Mouse (Mus musculus) ES-Bruce4 (cell line): Measurements from ENCODE around the gene Prmt9.

Source experiments
- CTCF ChIP-seq: IDR thresholded peaks from one replicate; pipeline ENCODE4 v1.8.1; 2011; ENCODE audit warnings: low read depth, low read length
- POLR2A ChIP-seq: IDR thresholded peaks from one replicate; pipeline ENCODE4 v1.8.1; 2011; ENCODE audit warnings: low read length; ENCODE audit not compliant: insufficient read depth

DNA sequence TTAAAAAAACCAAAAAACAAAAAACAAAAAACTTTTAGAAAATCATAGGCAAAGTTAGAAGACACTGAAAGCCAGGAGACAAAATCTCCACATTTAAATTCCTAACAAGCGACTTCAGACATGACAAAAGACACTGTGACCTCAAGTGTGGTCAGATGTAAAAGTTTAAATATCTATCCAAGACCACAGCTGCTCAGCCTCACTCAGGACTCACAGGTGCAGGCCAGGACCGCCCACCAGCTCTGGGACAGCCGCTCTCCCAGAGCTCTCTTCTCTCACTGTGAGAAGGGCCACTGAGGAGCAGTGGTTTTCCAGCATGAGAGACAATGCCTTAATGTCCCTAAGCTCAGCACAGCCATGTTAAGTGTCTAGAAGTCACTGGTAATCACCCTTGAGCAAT is 38.8 kb upstream of the Prmt9 start:
- TF ChIP-seq CTCF (no peak), POLR2A (no peak)
